Mouse (Mus musculus) megakaryocyte, embryonic 14.5 days (primary cell): ENCODE data around the gene Slco2a1.

ENCODE experiments used
- FLI1 ChIP-seq: IDR thresholded peaks from 2 replicates; pipeline ENCODE4 v1.6.1; 2012; ENCODE audit warnings: low read length, inconsistent platforms, mixed read lengths
- GATA1 ChIP-seq: IDR thresholded peaks from 3 replicates; pipeline ENCODE4 v1.6.1; 2012; ENCODE audit warnings: mixed read lengths, low read length, inconsistent platforms, borderline replicate concordance

- no peak for TF ChIP-seq GATA1
- no peak for TF ChIP-seq FLI1
These were observed 2.6 kb upstream of the Slco2a1 start for GRCm38 (mm10) chr9:102985939-102986338.
